Mouse (Mus musculus) bone marrow, adult 2 months (tissue): ENCODE data around the gene Nadsyn1.

Experiments
- CTCF ChIP-seq: fragments of 200-500 bp; IDR thresholded peaks from 2 replicates; pipeline ENCODE4 v1.5.1; 2011; ENCODE audit warnings: low read length, control low read depth; ENCODE audit not compliant: control insufficient read depth, insufficient read depth
- POLR2A ChIP-seq: fragments of 200-500 bp; IDR thresholded peaks from 2 replicates; pipeline ENCODE4 v1.6.1; 2011; ENCODE audit warnings: low read depth, mild to moderate bottlenecking, control low read depth, low read length, borderline replicate concordance; ENCODE audit not compliant: control insufficient read depth

DNA sequence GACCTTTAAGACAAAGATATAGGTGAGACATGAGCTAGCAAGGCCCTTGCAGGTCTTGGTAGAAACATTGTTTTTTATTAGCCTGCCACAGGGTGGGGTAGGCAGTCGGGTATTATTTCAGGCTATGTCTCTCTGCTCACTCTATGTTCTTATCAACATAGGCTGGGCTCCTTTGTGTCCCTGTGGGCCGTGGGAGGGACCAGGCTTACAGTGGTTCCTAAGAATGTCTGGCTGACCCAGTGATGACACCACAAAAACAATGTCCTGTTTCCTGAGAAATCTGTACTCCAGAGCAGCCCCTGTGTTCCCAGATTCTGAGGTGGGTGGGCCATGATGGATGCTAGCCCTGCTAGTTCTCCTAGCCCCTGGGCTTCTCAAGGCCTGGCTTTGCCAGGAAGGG lies 45.3 kb downstream of the Nadsyn1 start:
- no peak for TF ChIP-seq POLR2A
- TF ChIP-seq CTCF = no peak
